Mouse (Mus musculus) brain, embryonic 18.5 days (tissue): ENCODE measurements around the gene Stau1.
"Not testable (repeated sequence)": the region's sequence is repeated elsewhere in the genome, so short reads cannot be mapped to it uniquely, and the experiment has no call there.

Experiments used
- DNase-seq: peaks from one replicate; pipeline ENCODE4 v3.0.0-alpha.2; 2012; ENCODE audit warnings: low read depth, low spot score

Gene Stau1

DNA sequence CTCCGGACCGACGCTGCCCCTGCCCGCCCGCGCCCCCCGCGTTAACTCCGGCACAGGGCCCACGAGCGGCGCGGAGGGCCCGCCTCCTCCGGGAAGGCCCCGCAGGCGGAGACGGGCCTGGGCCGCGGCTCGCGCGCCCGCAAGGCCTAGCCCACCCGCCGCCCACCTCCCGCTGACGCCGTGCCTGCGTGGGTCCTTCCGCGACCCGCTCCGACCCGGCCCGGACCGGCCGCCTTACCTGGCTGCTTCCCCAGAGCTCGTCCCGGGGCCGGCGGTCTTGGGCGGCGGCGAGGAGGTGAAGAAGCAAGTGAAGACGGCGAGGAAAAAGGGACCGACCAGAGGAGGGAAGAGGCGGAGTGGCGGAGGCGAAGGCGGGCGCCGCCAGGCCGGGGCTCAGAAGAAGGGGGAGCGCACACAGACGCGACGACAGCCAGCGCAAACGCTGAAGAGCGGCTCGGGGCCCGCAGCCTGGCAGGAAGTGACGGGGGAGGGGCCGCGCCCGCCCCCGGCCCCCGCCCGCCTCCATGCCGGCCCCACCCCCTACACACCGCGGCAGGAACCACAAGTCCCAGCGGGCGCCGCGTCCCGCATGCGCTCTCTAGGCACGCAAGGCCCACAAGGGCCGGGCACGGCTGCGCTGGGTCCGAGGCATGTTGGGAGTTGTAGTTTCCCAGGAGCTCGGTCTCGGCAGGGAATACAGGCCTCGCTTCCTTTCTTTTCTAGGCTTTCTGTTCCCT is at the start of gene Stau1:
Stau1 (minus strand) TSS at position 504 of the 737 bp plus-strand sequence.
- peak; percentile 95 for DNase-seq

GRCm38 (mm10) chr2:167043400-167044121 is 47.5 kb upstream of the Stau1 start:
- DNase-seq = no peak

GRCm38 (mm10) chr2:167039386-167039785 is 43.3 kb upstream of the Stau1 start:
- no peak for DNase-seq

GRCm38 (mm10) chr2:167038716-167039115 is 42.6 kb upstream of the Stau1 start:
- DNase-seq = no peak

DNA sequence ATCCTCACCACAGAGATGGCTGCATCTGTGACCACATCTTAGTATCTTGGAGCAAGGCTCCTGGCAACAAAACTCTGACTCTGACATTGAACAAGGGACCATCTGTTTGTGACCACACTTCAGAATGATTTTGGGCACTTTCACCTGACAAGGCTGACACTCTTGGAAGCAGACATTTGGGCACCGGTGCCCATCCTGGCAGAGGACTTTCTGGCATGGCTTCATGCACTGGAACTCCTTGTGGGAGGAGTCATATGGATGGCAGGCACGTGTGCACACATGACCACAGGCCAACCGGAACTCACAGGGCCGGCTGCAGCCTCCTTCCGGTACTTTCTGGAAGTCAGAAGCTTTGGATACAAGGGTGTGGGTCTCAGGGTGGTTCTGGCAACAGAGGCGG is 42.2 kb upstream of the Stau1 start:
- DNase-seq = no peak

- no peak for DNase-seq
Observed at GRCm38 (mm10) chr2:167037710-167038109, 41.6 kb upstream of the Stau1 start.

DNA sequence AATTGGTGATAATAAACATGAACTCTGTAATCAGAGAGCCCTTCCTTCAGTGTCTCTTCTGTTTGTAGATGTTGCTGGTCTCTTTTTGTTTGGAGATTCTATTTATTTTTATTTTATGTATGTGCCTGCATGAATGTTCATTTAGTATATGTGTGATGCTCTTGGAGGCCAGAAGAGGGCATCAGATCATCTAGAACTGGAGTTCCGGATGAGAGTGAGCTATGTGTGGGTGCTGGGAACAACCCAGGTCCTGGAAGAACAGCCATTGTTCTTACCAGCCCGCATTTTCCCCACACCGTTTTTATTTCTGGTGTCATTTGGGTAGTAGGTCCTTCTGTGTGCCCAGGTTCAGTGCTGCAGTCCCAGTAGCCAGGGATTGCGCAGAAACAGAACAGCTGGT is 34.4 kb upstream of the Stau1 start:
- no peak for DNase-seq

DNA sequence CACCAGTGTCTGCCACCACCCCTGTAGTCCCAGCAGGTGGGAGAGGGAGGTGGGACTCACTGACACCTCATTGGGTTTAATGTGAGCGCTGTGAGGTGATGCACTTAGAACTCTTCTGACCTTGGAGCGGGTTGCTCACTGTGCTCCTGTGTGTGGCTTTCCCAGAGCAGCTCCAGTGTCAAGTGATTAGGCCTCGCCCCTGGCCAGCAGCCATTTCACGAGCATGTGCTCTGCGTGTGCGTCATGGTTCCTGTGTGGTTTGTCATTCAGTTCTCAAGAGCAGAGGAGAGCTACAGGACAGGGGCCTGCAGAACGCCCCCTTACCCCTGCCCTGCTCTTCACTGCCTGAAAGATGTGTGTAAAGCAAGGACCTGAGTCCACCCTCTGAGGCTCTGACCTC is 32.5 kb upstream of the Stau1 start:
- no peak for DNase-seq

DNA sequence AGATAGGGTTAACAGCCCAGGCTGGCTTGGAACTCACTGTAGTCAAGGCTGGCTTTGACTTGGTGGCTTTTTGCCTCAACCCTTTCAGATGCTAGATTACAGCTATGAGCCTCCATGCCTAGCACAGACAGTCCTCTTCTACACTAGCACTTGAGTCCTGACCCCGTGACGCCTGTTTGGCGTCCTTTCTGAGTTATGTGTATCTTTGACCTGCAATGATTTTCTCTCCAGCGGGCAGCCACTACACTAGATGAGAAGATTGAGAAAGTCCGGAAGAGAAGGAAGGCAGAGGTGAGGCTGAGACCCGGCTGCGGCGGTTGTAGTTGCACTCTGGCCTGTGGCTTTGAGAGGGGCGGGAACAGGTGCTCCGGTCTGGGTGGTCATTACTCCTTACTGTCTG is 23.3 kb upstream of the Stau1 start:
- no peak for DNase-seq

DNA sequence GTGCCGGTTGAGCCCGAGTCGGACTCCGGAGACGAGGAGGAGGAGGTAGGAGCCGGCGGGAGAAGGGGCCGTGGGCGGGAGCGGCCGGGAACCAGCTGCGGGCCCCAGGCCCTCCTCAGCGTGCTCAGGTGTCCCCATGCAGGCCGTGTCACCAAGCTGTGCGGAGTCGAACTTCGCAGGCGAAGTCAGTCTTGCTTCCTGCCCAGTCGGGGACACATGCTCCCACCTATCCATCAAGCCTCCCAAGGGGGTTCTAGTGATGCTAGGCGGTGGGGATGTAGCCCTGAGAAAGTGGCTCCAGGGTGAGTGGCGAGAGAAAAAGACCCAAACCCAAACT is 19.3 kb upstream of the Stau1 start:
- DNase-seq = no peak

GRCm38 (mm10) chr2:167014702-167015381 is 18.7 kb upstream of the Stau1 start, which contains the start of gene Ddx27:
Gene Ddx27, plus strand, starts transcription at chr2:167015193.
- peak; percentile 81 for DNase-seq

DNA sequence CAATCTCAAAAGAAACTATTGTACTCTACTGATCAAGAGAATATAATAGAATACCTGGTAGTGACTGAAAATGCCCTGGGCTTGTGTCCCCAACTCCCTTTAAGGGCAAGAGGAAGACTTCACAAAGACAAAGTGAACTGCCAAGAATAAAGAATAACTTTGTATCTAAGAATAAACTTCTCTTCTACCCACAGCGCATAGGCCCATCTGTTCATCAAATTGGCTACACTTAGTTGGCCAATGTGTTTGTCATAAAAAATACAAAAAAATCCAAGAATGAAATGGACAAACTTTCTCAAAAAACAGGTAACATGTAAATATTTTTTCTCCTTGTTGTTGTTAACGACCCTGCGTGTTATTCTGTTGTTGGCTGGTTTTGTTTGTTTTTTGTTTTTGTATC is 14.4 kb upstream of the Stau1 start:
- DNase-seq = no peak

- no peak for DNase-seq
Observed at GRCm38 (mm10) chr2:167009483-167009882, 13.4 kb upstream of the Stau1 start.

GRCm38 (mm10) chr2:167007565-167007964 is 11.5 kb upstream of the Stau1 start:
- not testable (repeated sequence) for DNase-seq

GRCm38 (mm10) chr2:167007001-167007491 is 10.9 kb upstream of the Stau1 start:
- DNase-seq = no peak

DNA sequence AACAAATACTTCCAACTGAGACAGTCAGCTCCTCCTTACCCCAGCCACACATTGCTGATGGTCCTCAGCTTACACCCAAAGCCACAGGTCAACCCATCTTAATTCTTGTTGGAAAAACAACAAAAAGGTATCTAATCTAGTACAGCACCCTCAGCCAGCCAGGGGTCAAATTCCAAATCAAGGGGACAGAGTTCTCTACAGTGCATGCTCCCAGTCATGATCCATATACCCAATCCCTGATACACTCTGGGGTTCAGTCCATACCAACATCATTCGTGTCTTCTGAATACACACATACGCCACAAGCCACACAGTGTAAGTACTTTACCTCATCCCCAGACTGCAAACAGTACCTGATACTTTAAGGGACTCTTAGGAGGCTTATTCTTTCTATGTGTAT is 10.3 kb upstream of the Stau1 start:
- no peak for DNase-seq

- DNase-seq = no peak
Observed at GRCm38 (mm10) chr2:167004099-167004854, 8.2 kb upstream of the Stau1 start.

DNA sequence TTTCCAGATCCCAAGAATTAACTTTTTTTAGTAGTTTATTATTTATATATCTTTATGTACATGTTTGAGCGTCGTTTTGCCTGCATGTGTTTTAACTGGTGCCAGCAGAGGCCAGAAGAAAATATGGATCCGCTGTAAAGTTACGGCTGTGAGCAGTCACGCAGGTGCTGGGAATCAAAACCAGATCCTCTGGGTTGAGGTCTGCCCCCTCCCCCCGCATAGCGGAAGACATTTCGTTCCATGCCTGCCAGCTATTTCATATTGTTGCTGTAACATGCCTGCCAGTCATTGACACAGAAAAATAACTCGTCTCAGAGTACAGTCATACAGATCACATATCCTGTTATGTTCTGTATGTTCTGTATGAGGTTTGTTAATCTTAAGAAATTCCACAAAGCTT is 5.4 kb upstream of the Stau1 start:
- no peak for DNase-seq

GRCm38 (mm10) chr2:166996533-166996894 is 415 bp upstream of the Stau1 start:
- DNase-seq = no peak

DNA sequence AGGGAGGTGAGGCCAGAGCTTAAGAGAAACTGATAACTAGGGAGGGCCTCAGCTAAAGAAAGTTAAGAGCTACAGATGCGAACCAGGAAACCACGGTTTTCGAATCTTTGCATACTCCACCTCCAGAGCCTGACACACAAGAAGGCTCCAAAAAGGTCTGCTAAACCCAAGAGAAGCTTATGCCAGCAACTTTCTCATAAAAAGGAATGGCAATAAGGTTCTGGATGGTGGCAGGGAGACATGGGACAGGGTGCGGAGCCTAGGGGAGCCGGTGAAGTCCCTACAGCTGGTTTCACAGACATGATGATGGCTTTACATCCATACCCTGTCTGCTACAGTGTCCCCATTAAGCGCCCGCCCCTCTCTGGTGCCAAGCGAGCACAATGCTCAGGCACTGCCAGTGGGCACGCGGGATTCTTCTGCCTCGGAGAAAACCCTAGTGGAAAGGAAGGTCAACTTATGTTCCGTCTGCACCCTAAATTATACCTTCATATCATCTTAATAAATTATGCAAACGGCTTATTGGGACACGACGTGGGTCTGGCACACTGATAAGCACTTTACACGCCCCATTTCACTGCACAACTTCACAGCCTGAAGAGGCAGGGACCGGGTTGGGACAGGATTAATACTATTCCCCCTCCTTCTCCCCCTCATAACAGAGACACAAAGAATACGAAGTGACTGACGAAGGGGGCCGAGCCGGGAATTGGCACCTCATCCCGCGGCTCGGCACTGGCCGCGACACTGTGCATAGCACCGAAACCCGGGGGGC is 891 bp downstream of the Stau1 start:
- no peak for DNase-seq

- DNase-seq = no peak
Observed at GRCm38 (mm10) chr2:166991945-166992344, 4.2 kb downstream of the Stau1 start.
